Mouse (Mus musculus): ENCODE results near the gene Ndc80.

DNA sequence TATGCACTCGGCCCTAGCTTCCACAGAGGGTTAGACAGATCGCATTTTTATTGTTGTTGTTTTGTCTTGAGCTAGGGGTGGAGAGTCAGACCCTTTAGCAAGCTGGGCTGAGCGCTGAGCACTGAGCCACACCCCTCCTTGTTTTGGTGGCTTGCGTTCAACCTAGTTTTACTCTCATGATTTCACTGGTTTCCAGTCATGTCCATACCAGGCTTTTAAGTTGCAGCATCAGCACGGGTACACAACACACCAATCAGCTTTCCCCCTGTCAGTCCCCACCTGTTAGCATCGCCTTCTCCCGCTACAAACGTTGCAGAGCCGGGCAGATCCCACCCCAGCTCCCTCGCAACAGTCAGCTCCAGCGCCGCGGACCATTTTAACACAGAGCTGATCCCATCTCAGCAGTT, 352 bp downstream of the Ndc80 start:
- TF ChIP-seq EP300 (optimal IDR thresholded peaks at IDR 0.05) (no peak), CTCF (IDR thresholded peaks at IDR 0.05; ENCODE audit: low read depth) (no peak)
